Mouse (Mus musculus): ENCODE results near the gene Mllt3.

The Mllt3 gene

GRCm38 (mm10) chr4:87731118-87731672 lies 302.0 kb downstream of the Mllt3 start:
- in situ Hi-C loops (cut with MboI, MseI): no loop called here

DNA sequence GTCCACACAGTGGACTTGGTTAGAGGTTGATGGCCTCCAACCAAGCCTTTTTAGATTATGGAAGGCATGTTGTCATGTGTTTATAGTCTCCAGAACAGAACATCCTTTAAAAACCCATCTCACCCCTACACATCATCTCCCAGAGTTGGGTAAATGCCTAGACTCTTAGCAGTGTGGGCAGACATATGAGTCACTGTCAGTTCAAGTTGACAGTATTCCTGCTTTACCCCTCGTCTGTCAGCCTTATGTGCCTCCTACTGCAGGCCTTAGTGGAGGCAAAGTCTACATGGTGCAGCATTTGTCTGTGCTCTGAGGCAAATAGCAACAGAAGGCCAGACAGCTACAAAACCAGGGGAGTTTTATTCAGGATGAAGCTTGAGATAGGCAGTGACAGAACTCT lies 304.6 kb downstream of the Mllt3 start:
- in situ Hi-C loops (cut with MboI, MseI): no loop called here

DNA sequence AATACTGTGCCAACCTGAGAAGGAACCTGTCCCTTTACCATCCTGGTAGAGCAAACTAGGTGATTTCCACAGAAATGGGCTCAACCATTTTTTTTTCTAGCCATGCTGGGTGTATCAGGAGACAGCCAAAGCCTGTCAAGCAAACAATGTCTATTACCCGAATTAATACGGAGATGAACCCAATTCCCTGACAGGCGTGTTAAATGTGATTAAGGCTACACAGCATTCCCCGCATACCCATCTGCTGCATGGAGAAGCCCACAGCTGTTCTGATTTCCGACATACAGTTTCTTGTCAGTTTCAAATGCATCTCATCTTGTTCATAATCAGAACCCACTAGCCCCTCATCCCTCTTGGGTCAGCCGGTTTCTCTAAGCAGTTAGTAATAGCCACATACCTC lies 309.7 kb downstream of the Mllt3 start:
- in situ Hi-C loops (cut with MboI, MseI): no loop called here
